Mouse (Mus musculus): ENCODE data around the gene Cdk15. TPM values are rescaled to one million over a fixed set of nuclear protein-coding genes. Genes with fewer than 3 reads are reported as not detected.

Cdk15 gene
- polyA plus RNA-seq, 1 experiment from 2014 or later = 0.20 TPM

- DNase-seq (no peak), ATAC-seq (no peak)
- TF ChIP-seq EP300 (IDR thresholded peaks at IDR 0.05; ENCODE audit: low read depth) (no peak), CTCF (IDR thresholded peaks at IDR 0.05; ENCODE audit: low read depth) (no peak)
- Histone ChIP-seq H3K27ac (ENCODE audit: low read depth) (no peak overlapping the region), H3K9me3 (ENCODE audit: low read length) (no peaks in the 10 kb centered on the region), H3K4me2 (ENCODE audit: low read depth, low read length) (no peak overlapping the region), H3K27me3 (ENCODE audit: insufficient read depth, low read length) (no peaks in the 10 kb centered on the region), H3K4me3 (ENCODE audit: low read depth, low read length) (no peak overlapping the region), H3K4me1 (ENCODE audit: insufficient read depth) (no peaks in the 10 kb centered on the region), H3K9ac (replicated peaks) (no peak overlapping the region), H3K36me3 (replicated peaks; ENCODE audit: insufficient read depth, low read length) (no peaks in the 10 kb centered on the region)
- WGBS (ENCODE audit: insufficient replicate concordance) = 38% methylated on average over 8 of the region's 8 CpGs
Observed at GRCm38 (mm10) chr1:59268931-59269330, 12.2 kb downstream of the Cdk15 start.

DNA sequence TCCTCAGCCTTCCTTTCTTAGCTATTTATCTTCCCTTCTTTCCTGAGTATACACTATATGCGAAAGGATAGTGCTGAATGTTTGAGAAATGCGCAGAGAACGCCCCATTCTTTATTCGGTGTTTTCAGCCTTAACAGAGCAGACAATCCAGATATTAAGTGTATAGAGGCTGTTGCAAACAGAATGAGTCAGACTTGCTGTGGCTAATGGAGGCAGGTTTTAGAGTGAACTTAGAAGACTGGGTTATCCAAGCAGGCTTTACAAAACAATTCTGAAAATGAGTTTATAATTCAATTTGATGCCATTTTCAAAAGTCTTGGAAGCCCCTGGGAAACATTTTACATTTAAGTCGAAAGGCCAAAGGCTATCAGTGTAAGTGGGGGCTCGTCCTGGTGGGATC is 12.8 kb downstream of the Cdk15 start:
- Histone ChIP-seq H3K4me1 (ENCODE audit: insufficient read depth) (no peaks in the 10 kb centered on the region), H3K9me3 (ENCODE audit: low read length) (no peaks in the 10 kb centered on the region), H3K9ac (replicated peaks) (no peak overlapping the region), H3K36me3 (replicated peaks; ENCODE audit: insufficient read depth, low read length) (no peaks in the 10 kb centered on the region), H3K27ac (ENCODE audit: low read depth) (no peak overlapping the region), H3K27me3 (ENCODE audit: insufficient read depth, low read length) (no peaks in the 10 kb centered on the region), H3K4me3 (ENCODE audit: low read depth, low read length) (no peak overlapping the region), H3K4me2 (ENCODE audit: low read depth, low read length) (no peak overlapping the region)
- DNase-seq (no peak), ATAC-seq (no peak)
- TF ChIP-seq CTCF (IDR thresholded peaks at IDR 0.05; ENCODE audit: low read depth) = no peak
- TF ChIP-seq EP300 (IDR thresholded peaks at IDR 0.05; ENCODE audit: low read depth) = no peak
- WGBS (ENCODE audit: insufficient replicate concordance) = 84% methylated on average over 6 of the region's 6 CpGs

DNA sequence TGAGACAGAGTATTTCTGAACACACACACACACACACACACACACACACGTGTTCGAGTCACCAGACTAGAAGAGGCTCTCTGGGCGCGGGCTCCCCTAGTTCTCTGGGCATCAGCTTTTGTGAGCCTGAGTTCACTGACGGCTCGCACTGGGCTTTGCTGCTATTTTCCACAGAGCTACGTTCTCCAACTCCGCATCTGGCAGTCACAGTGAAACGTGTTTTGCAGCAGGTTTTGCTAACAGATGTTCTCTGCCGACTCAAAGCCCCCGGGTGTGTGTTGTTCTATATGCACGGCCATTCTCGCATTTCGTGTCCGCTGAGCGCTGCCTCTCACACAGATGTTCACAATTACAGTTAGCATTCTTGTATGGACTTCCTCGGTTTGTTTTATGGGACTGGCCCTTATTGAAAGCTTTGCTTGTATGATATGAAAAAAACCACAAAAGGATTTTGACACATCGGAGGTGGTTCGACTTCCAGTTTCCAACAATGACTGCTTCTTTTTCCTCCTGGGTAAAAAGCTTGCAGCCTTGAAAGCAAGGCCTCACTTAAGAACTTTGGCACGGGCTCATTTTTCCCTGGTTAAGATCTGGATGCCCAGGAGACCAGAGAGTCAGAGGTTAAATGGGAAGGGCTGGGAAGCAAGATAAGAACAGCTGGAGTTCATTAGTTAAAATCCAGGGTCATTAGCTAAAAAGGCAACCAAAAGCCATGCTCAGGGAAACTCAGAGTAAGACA is 13.4 kb downstream of the Cdk15 start:
- no peak overlapping the region for H3K4me2 ChIP-seq (ENCODE audit: low read depth, low read length)
- H3K9me3 ChIP-seq (ENCODE audit: low read length) = no peaks in the 10 kb centered on the region
- no peaks in the 10 kb centered on the region for H3K27me3 ChIP-seq (ENCODE audit: insufficient read depth, low read length)
- no peak overlapping the region for H3K27ac ChIP-seq (ENCODE audit: low read depth)
- no peak for DNase-seq
- no peaks in the 10 kb centered on the region for H3K36me3 ChIP-seq (replicated peaks; ENCODE audit: insufficient read depth, low read length)
- no peak overlapping the region for H3K4me3 ChIP-seq (ENCODE audit: low read depth, low read length)
- 75% methylated on average over 20 of the region's 20 CpGs for WGBS (ENCODE audit: insufficient replicate concordance)
- ATAC-seq = no peak
- no peak overlapping the region for H3K9ac ChIP-seq (replicated peaks)
- TF ChIP-seq EP300 (IDR thresholded peaks at IDR 0.05; ENCODE audit: low read depth) = no peak
- TF ChIP-seq CTCF (IDR thresholded peaks at IDR 0.05; ENCODE audit: low read depth) = no peak
- no peaks in the 10 kb centered on the region for H3K4me1 ChIP-seq (ENCODE audit: insufficient read depth)

DNA sequence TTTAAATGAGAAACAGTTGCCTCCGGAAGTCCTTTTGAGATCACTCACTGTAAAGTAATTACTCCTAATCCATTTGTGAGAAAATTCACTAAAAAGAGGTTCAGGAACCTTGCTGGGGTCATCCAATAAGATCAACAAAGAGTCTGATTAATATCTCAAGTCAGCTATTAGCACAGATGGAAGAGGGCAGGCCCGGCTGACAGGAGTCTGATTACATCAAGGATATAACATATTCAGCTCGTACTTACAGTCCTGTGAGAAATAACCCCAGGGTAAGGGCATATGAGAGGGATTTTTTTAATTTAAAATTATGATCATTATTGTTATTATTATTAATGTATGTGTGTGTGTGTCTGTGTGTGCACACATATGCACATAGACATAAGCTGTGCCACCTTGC is 15.5 kb downstream of the Cdk15 start:
- Histone ChIP-seq H3K9ac (replicated peaks) (no peak overlapping the region), H3K4me1 (ENCODE audit: insufficient read depth) (no peaks in the 10 kb centered on the region), H3K4me2 (ENCODE audit: low read depth, low read length) (no peak overlapping the region), H3K27ac (ENCODE audit: low read depth) (no peak overlapping the region), H3K36me3 (replicated peaks; ENCODE audit: insufficient read depth, low read length) (no peaks in the 10 kb centered on the region), H3K9me3 (ENCODE audit: low read length) (no peaks in the 10 kb centered on the region), H3K27me3 (ENCODE audit: insufficient read depth, low read length) (no peaks in the 10 kb centered on the region), H3K4me3 (ENCODE audit: low read depth, low read length) (no peak overlapping the region)
- DNase-seq = no peak
- TF ChIP-seq CTCF (IDR thresholded peaks at IDR 0.05; ENCODE audit: low read depth) (no peak), EP300 (IDR thresholded peaks at IDR 0.05; ENCODE audit: low read depth) (no peak)
- no peak for ATAC-seq
- WGBS (ENCODE audit: insufficient replicate concordance) = 74% methylated on average over 3 of the region's 3 CpGs

DNA sequence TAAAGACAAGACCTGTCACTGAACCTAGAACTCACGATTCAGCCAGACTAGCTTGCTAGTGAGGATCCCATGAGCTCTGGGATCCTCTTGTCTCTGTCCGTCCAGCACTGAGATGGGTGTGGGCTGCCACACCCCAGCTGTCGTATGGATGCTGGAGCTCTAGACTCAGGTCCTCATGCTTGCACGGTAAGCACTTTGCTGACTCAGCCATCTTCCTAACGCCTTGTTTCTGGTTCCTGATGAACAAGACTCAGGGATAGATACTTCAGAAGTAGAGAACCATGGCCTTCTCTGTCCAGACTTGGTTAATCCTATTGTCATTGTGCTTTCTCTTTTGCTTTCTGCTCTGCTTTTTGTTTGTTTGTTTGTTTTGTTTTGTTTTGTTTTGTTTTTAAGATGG is 29.2 kb downstream of the Cdk15 start:
- WGBS (ENCODE audit: insufficient replicate concordance) = 73% methylated on average over 5 of the region's 5 CpGs
- no peak for TF ChIP-seq EP300 (IDR thresholded peaks at IDR 0.05; ENCODE audit: low read depth)
- no peak for TF ChIP-seq CTCF (IDR thresholded peaks at IDR 0.05; ENCODE audit: low read depth)

GRCm38 (mm10) chr1:59286316-59286850 is 29.7 kb downstream of the Cdk15 start:
- Histone ChIP-seq H3K4me1 (ENCODE audit: insufficient read depth) (no peaks in the 10 kb centered on the region), H3K9me3 (ENCODE audit: low read length) (no peaks in the 10 kb centered on the region), H3K27ac (ENCODE audit: low read depth) (no peak overlapping the region), H3K27me3 (ENCODE audit: insufficient read depth, low read length) (no peaks in the 10 kb centered on the region), H3K36me3 (replicated peaks; ENCODE audit: insufficient read depth, low read length) (no peaks in the 10 kb centered on the region), H3K4me2 (ENCODE audit: low read depth, low read length) (no peak overlapping the region), H3K9ac (replicated peaks) (no peak overlapping the region), H3K4me3 (ENCODE audit: low read depth, low read length) (no peak overlapping the region)
- no peak for DNase-seq
- 68% methylated on average over 13 of the region's 13 CpGs for WGBS (ENCODE audit: insufficient replicate concordance)
- peak; percentile 45 for TF ChIP-seq CTCF (IDR thresholded peaks at IDR 0.05; ENCODE audit: low read depth)
- no peak for TF ChIP-seq EP300 (IDR thresholded peaks at IDR 0.05; ENCODE audit: low read depth)
- ATAC-seq = no peak

More for the DNA sequence above, 29.2 kb downstream of the Cdk15 start:
- Histone ChIP-seq H3K27me3 (ENCODE audit: insufficient read depth, low read length) (no peaks in the 10 kb centered on the region), H3K4me2 (ENCODE audit: low read depth, low read length) (no peak overlapping the region), H3K4me1 (ENCODE audit: insufficient read depth) (no peaks in the 10 kb centered on the region), H3K9ac (replicated peaks) (no peak overlapping the region), H3K4me3 (ENCODE audit: low read depth, low read length) (no peak overlapping the region), H3K36me3 (replicated peaks; ENCODE audit: insufficient read depth, low read length) (no peaks in the 10 kb centered on the region), H3K27ac (ENCODE audit: low read depth) (no peak overlapping the region), H3K9me3 (ENCODE audit: low read length) (no peaks in the 10 kb centered on the region)
- DNase-seq = no peak
- ATAC-seq = no peak

Data from liver, postnatal 0 days (tissue).